Mouse (Mus musculus) ES-E14 (cell line): ENCODE data around the gene Plekhg2.

Experiments
- CHD2 ChIP-seq: IDR thresholded peaks from 2 replicates; pipeline ENCODE4 v1.6.1; 2014; ENCODE audit warnings: mild to moderate bottlenecking, low read depth, low read length, inconsistent platforms
- HCFC1 ChIP-seq: IDR thresholded peaks from 2 replicates; pipeline ENCODE4 v1.6.1; 2012; ENCODE audit warnings: low read length, inconsistent platforms, borderline replicate concordance; ENCODE audit not compliant: insufficient read depth
- MAFK ChIP-seq: IDR thresholded peaks from 2 replicates; pipeline ENCODE4 v1.6.1; 2014; ENCODE audit warnings: mild to moderate bottlenecking, low read depth, low read length, inconsistent platforms; ENCODE audit not compliant: insufficient read depth
- ZC3H11A ChIP-seq: IDR thresholded peaks from 2 replicates; pipeline ENCODE4 v1.6.1; 2012; ENCODE audit warnings: low read depth, mild to moderate bottlenecking, inconsistent platforms, low read length, borderline replicate concordance
- ZNF384 ChIP-seq: IDR thresholded peaks from 2 replicates; pipeline ENCODE4 v1.6.1; 2012; ENCODE audit warnings: low read depth, low read length, inconsistent platforms

- TF ChIP-seq CHD2, result no peak
- TF ChIP-seq ZNF384, result no peak
- no peak for TF ChIP-seq MAFK
- TF ChIP-seq ZC3H11A, result no peak
- no peak for TF ChIP-seq HCFC1
Observed at GRCm38 (mm10) chr7:28339213-28339917, 33.0 kb downstream of the Plekhg2 start.
